Mouse (Mus musculus) cerebellum, postnatal 14 days (tissue): ENCODE data around the gene Dok3.

ENCODE experiments used
- DNase-seq, 2 experiments: peaks; one replicate each; pipeline ENCODE4 v3.0.0; 2021; ENCODE audit warnings: mixed read lengths in 2 of 2

Dok3 gene

DNA sequence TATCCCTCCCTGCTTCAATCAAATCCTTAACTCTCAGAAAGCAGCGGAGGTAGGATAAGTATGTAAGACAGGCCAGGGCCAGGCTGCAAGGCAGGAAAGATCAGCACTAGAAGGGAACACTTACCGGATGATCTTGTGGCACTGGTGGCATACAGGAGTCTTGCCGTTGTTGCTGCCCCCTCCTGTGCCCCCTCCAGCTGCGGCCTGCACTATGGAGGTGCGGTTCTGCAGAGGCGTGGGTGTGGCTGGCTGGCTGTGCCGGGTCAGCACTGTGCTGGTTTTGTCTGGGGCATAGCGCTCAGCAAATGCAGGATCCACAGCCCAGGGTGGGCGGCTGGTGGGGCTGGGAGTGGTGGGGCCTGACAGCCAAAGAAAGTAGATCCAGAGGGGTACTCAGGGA, 23.3 kb downstream of the Dok3 start:
- DNase-seq: no peak

DNA sequence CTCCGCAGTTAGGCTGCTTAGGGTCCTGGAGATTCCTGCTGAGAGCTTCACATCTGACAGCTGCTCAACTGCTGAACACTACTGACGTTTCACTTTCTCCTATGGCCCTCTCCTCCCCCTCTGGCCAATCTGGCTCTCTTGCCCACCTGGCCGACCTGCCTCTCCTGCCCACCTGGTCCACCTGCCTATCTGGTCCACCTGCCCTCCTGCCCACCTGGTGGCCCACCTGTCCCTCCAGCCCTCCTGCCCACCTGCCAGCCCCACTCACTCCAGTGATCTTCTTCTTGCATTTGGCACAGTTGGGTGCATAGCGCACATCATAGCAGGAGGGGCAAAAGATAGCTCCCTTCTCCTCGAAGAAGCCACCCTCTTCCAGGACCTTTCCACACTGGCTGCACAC, 24.7 kb downstream of the Dok3 start:
- no peak for DNase-seq

DNA sequence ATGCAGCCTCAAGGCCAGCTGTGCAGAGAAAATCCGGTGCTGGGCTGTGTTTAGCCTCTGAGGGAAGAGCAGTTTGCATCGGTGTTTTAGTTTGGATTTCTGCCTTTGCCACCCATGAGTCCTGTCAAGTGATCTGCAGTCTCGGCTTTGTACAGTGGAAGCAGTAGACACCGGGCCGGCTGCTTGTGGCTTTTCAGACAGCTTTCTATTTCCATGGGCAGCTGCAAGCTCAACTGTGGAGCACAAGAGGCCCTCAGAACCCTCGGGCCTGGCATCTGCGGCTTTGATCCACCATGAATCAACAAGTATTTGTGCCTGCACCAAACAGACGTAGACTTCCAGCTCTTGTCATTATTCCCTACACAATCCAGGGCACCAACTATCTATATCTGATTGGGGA, 26.7 kb downstream of the Dok3 start:
- DNase-seq: no peak

DNA sequence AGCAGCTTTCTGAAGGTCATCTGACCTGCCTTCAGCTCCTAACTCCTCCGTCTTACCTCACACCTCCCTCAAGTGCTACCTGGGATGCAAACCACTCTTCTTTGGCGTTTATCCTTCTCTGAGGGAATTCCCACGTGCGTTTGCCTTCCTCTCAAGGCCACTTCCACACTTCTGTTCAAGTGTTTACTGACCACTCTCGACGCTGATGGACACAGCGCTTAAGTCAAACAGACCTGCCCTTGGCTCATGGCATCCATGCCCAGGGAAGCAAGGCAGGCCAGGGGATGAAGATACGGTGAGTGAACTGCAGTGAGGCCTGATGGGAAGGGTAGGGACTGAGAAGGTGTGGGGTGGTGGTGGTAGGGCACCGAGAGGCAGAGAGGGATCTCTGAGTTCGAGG, 28.5 kb downstream of the Dok3 start:
- no peak for DNase-seq

DNA sequence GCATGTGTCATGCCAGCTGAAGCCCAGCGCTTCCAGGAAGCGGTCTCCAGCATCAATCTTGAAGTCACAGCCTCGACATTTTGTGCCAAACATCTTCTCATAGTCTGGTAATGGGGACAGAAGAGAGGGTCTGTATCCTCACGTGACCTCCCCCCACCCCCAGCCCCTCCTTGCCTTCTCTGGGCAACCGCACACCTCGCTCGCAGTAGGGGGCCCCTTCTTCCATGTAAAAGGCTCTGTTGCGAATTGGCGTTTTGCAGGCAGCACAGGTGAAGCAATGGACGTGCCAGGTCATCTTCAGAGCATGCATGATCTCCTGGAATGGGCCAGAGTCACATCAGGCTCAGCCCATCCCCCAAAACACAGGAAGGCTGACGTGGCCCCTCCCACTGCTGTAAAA, 30.2 kb downstream of the Dok3 start:
- no peak for DNase-seq

DNA sequence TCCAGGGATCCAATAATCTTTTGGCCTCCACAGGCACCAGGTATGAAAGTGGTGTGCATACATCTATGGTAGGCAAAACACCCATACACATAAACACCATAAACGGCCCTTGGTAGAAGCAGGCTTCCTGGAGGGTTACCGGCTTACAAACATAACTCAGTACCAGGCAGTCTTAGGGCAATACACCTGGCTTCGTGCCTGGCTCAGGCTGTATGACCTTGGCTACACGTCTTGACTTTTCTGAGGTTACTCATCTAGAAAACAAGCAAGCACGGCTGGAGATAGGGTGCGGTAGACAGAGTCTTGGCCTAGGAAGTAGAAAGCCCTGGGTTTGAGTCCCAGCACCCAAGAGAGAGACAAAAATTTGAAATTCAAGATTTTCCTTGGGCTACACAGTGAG, 32.4 kb downstream of the Dok3 start:
- DNase-seq: no peak

DNA sequence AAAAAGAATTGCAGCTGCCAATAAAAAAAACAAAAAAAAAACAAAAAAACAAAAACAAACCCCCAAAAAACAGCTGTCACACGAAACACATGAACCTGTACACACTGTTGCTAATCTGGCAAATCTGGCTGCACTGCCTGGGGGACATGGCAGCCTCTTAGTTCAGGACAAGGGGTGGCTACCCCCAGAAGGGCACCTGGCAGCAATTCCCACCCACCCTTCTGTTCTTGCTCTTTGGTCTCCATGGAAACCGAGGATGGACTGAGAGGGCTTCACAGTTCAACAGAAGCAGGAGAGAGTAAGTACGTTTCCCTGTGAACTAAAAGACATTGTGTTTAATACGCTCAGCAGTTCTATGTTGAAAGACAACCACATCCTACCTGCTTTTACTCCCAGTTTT, 33.4 kb downstream of the Dok3 start:
- peak; percentile 64 to 68 for DNase-seq

DNA sequence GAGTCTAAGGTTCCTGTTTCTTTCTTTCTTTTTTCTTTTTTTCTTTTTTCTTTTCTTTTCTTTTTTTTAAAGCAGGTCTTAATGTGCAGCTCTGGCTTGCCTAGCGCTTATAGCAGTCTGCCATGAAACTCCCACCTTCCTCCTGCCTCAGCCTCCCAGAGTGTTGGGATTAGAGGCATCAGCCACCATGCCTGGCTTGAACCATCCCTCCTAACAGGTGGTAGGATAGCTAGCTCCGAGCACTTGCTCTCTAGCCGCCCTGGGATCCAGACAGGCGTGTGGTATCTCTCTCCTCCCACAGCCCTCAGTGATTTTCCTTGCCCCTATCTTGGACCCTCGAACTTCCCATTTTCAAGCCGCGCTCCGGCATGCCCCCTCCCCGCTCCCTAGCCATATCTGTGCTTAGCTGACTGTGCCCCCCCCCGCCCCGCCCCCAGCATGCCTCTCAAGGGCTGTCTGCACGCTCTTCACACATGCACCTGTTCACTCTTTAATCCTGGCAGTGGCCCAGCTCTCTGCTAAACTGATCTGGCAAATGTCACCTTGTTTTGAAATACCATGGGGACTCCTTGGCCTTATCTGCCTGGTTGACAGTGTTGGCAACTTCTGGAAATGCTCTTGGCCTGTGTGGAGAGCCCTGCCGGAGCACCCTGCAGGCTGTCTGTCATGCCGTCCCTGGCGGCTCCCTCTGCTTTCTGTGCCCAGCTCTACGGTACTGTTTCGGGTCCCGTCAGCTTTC, 34.0 kb downstream of the Dok3 start:
- DNase-seq: peak; percentile 90 to 94

DNA sequence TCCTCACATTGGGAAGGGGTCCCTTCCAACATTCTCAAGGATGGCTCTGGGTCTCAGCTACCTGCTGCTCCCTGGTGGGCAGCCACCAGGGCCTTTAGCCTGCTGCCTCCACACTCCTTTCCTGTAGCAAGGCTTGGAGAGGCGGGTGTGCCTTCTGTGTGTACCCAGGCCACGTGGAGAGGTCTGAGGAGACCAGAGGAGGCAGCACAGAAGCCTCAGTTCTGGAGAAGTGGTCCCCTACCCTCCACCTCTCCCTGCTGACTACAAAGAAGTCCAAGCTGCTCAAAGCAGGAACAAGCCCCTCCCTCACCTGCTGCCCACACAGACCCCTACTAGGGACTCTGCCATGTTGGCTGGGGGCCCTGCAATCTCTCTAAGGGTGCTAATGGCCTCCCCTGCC, 34.8 kb downstream of the Dok3 start:
- peak in 1 of 2 experiments; percentile 36 for DNase-seq

DNA sequence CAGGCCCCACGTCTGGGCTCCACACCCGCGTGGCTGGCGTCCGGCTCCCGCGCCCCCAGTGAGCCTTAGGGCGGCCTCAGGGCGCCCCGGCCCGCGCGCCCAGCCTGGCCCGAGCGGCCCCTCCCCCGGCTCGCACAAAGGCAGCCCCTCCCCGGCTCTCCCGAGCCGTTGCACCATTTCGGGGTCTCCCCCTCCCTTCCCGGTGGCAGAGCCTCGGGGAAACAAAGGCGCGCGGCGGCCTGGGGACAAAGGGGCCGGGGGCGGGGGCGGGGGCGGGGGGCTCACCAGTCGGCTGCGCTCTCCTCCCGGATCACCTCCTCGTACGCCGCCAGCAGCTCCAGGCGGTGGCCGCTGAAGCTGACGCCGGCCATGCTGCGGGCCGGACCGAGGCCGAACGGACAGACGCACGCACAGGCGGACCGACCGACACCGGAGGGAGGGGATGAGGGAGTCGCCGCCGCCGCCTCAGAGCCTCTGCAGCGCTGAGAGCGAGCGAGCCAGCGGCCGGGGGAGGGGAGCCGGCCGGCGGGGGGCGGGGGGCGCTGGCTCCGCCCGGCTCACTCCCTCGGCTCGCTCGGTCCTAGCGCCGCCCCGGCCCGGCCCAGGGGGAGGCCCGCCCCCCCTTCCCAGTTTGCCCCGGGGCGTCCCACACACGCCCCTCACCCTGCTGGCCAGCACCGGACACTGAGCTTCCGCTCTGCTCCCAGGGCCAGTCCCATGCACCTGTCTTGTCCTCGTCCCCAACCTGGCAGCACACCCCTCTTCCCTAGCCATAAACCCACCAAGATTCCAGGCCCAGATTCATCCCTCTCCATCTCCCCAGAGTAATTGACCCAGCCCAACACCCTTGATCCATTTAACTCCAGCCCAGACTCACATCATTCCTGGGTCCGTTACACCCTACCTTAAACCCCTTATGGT, 41.3 kb downstream of the Dok3 start, which contains the start of gene Dbn1:
Dbn1 (minus strand) TSS at position 534 of the 921 bp plus-strand sequence.
- DNase-seq: peak; percentile 69 to 77

DNA sequence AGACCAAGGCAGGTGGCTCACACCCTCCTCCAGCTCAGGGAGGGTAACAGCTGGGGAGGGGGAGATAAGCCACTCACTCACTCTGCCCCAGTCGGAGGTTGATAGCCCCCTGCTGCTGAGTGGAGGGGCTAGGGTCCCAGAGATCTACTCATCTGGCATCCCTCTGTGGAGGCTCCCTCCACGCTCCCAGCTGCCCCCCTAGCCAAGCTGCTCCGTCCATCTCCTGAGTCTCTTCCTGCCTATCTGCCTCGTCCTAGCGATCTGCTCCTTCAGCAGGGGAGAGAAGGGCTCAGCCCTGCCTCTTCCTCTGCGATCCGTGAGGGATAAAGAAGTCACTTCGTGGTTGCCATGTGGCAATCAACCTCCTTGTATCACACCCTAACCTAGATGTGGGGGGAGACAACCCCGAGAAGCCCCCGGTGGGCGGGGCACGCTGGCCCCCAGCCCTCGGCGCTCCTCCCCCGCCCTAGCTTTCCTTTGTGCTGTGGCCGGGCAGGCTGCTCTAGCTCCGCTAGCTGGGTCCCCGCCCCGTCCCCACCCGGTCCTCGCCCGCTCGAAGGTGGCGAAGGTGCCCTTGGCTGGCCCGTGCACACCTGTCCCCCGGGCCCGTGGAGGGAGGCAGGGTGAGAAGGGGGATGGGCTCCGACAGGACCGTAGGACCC, 42.0 kb downstream of the Dok3 start:
- DNase-seq: peak; percentile 71 to 73

DNA sequence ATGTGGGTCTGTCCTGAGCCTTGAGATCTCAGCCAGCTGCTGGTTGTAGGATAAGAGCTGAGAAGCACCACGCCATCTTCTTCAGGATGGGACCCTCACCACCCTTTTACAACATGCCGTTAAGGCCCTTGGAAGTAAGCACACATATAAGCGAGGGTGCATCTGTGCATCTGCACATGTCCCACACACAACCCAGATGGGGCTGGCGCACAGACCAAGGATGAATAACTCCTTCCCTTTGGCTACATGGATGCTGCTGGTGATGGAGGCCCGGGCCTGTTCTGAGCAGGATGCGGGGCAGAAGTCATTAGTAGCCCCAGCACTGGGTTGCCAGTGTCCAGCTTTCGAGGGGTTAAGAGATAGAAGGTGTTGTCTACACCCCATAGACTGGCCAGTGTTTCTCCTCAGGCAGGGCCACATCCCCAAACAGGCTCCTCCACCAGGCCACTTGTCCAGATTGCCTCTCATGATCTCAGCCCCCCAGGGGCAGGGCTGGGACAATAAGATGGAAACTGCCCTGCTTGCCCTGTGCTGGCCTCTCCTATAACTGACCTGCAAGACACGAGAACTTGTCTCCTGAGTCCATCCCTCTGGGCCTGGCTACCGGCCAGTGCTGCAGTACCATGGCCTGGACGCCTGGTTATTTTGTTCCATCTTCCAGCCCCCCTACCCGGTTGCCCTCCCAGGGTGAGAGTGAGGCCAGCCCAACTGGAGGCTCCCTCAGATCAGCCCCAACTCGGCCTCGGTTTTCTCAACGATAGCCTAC, 42.9 kb downstream of the Dok3 start:
- DNase-seq: peak; percentile 64 to 79

DNA sequence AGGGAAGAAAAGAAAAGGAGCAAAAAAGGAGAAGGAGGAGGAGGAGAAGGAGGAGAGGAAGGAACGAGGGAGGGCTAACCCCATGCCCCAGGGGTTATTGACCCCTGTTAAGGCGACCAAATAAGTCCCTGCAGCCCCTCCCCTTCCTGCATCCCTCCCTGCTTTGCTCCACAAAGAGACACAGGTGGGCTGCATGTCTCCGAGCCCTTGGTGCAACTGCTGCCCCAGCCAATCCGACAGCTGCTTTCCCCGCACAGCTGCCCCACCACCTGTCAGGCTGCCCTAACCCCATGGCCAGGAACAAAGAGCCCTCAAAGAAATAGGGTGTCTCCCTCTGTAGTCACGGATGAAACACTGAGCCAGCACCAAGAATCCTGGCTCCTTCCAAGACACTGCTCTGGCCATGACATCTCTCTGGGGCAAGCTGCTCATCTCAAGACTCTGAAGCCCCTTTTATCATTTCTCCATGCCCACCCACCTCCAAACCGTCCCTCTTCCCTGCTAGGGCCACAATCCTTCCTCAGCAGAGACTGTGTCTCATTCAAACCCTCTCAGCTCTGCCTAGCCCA, 44.5 kb downstream of the Dok3 start:
- no peak for DNase-seq

DNA sequence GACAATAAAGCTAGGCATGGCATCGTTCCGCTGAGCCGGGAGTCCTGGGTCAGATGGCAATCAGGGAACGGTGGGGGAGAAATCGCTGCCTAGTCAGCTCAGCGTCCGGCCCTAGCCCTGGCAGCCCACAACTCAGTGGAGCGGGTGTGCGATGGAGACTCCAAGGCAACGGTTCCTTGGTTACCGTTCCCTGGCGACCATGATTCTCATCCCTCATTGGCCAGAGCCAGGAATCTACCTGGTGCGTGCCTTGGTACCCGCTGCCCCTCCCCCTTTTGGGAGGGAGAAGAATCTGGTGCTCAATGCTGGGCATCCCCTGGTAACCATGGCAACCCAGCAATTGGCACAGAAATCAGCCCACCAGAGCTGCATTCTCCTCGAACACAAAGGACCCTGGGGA, 45.5 kb downstream of the Dok3 start:
- DNase-seq: peak; percentile 84 to 92

DNA sequence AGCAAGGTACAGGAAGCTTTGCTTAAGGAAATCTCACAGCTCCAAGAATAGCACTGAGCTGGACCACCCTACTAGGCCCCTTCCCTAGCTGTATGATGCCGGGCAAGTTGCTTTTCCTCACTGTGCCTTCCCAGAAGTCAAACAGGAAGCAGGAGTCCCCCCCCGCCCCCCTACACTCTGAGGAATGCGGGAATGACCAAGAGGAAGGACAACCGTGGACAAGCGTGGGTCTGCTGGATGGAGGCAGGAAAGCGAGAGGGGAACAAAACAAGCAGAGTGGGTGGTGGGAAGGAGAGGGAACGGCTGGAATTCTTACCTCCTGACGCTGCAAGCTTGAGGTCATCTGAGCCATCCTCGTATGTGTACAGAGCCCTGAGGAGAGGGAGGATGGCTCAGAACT, 46.0 kb downstream of the Dok3 start:
- no peak for DNase-seq

DNA sequence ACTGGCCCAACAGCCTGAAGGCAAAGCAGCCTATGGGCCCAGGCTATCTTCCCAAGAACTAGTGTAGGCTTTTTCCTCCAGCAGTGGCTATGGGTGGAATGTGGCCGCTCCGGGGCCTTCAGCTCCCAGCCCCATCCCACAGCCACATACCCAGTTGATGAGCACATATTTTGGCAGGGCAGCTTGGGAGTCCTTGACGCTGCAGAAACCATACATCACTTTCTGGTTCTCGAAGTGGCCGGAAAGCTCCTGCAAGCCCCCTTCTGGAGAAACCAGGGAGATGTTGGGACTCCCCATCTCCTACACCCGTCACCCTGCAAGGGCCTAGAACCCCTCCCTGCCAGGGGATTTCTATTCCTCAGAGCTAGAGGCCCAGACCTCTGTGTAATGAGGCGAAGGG, 46.6 kb downstream of the Dok3 start:
- no peak for DNase-seq

DNA sequence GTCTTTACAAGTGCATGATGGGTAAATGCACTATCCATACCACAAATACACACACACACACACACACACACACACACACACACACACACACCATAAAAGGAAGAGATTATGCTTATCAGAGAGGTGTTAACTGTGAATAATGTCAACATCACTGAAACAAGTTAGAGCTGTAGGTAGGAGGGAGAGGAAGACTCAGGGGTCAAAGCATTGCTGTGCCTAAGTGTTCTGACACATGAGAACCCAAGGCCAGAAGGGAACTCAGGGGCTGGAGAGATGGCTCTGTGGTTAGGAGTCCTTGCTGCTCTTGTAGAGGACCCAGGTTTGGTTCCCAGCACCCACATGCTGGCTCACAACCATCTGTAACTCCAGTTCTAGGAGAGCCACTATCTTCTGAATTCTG, 49.2 kb downstream of the Dok3 start:
- DNase-seq: no peak

DNA sequence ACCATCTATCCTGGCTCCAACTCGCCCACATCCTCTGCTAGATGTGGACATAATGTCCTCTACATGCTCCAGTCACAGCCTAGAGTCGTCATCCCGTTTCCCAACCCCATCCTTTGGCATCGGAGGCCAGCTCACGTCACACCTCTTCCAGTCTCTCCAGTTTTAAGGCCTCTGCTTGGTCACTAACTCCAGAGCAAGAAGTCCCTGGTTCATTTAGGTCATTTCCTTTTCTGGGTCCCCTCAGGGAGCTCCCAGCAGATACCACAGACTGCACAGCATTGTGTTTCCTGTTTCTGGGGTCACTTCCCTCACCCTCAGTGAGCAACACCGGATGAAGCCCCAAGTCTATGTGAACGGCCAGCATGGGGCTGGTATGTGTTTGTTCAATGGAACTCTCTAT, 50.1 kb downstream of the Dok3 start:
- no peak for DNase-seq

DNA sequence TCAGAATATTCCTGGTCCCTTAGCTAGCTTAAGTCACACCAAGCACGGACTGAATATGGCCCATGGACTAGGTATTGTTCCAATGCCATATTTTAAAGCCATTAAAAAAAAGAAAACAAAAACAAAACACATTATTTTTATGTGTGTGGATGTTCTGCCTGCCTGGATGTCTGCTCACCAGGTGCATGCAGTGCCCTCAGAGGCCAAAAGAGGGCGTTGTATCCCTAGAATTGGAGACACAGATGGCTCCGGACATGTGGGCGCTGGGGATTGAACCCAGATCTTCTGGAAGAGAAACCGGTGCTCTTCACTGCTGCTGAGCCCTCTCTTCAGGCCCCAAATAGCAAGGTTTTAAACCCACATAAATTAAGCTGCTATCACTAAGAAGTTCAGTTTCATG, 51.1 kb downstream of the Dok3 start:
- DNase-seq: peak in 1 of 2 experiments; percentile 81

DNA sequence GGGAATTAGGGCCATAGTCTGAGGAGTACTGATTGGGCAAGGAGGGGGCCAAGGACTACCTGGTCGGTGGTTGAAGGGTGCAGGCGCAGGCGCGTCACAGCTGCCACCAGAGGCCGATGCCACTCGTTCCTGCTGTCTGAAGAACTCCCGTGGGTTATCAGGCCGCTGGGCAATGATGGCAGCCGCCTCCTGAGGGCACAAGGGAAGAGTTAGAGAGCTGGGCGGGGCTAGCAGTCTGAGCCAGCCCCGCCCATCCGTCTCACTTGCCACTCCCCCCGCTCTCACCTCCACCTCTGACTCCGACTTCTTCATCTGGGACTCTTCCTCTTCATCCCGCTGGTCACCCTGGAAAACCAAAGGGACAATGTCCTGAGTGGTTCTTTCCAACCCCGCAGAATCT, 51.6 kb downstream of the Dok3 start:
- no peak for DNase-seq

DNA sequence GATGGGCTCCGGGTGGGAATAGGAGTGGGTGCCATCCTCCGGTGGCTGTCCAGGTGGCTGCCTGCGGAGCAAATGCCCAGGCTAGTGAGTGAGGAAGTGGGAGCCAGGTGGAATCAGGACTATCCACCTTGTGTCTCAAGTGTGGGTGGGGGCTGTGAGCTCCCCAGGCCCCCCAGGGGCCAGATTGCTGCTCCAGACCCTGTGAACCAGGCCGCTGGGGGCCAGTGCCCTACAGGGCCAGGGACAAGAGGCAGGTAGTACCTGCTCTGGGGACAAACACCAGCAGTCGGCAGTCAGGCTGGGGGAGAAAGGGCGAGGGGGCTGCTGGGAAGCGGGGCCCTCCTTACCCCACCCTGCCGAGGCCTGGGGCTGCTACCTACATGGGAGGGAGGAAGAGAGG, 52.8 kb downstream of the Dok3 start:
- DNase-seq: no peak

DNA sequence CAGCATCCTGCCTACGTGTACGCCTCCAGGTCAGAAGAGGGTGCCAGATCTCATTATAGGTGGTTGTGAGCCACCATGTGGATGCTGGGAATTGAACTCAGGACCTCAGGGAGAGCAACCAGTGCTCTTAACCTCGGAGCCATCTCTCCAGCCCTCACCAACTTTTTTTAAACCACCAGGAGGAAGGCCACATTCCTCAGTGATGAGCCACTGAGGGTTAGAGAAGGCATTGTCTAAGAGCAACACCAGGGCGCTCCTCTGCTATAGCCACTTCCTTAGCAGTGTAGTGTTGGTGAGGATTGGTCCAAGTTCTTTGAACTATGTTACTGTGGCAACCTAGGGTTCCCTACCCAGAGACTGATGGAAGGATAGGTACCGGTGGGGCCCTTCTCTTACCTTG, 53.3 kb downstream of the Dok3 start:
- DNase-seq: no peak
